Mouse (Mus musculus) embryo, embryonic 9.5 days (tissue): ENCODE results near the gene Spata2l.
"Not testable (repeated sequence)": the region's sequence is repeated elsewhere in the genome, so short reads cannot be mapped to it uniquely, and the experiment has no call there.

Experiments
- DNase-seq: peaks from one replicate; pipeline ENCODE4 v3.0.0-alpha.2; 2017; ENCODE audit errors: extremely low spot score

The Spata2l gene

DNA sequence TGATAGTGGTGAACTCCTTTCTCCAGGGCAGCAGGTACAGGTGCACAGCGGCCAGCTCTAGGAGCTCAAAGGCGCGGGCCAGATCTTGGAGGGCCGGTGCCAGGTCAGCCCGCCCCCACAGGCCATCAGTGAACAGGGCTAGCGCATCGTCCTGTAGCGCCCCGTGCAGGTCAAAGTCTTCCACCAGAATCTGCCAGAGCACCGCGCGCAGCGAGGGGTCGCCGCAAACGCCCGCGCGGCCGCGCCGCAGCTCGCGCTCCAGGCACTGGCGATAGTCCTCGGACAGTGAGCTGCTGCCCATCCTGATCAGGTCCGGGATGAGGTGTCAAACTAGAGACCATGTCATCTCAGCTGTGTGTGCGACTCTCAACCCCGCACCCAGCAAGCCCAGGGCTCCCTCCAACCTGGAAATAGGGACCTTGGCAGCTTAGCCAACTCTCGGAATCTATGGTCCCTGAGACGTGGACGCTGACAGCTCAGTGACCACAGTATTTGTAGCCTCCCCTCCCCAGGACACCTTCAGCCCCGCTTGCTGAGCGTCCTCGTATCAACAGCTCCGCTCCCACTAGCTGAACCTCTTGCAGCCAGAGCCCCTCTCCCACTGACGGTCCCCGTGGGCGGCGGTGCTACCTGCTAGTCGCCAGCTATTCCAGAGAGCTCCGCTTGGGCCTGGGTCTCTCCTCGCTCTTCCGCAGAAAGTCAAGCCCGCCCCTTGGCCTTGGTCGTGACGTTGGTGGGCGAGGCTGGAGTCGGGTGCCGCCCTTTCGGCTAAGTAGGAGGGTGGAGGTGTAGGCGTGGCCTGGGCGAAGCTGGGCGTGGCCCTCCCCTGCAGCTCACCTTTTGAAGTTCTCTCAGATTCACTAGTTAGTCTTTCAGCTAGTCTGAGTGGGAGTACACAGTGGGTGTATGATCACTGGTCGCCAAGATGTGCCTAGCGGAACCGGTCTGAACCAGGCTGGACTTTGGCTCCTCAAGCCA lies at the start of gene Spata2l:
Gene Spata2l (minus strand): TSS at position 714 of the 978 bp plus-strand sequence.
- DNase-seq: peak; percentile 88

DNA sequence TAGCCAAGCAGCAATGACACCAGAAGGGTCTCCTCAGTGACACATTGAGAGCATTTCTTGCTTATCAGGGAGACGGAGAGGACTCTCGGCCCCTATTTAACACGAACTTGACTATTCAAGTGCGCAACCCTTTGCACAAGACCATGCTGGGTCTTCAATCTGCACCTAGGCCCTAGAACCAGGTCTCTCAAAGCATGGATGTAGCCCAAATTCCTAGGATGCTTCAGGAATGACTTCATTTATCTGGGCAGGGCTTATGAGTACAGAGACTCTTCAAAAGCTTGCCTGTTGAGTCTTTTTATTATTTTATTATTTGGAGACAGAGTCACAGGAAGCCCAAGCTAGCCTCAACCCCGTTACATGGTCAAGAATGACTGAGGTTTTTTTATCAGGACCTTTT lies 48.5 kb upstream of the Spata2l start:
- no peak for DNase-seq

- DNase-seq: no peak
Measured at GRCm38 (mm10) chr8:123283991-123284390, 48.0 kb upstream of the Spata2l start.

GRCm38 (mm10) chr8:123282994-123283393 lies 47.0 kb upstream of the Spata2l start:
- DNase-seq: not testable (repeated sequence)

DNA sequence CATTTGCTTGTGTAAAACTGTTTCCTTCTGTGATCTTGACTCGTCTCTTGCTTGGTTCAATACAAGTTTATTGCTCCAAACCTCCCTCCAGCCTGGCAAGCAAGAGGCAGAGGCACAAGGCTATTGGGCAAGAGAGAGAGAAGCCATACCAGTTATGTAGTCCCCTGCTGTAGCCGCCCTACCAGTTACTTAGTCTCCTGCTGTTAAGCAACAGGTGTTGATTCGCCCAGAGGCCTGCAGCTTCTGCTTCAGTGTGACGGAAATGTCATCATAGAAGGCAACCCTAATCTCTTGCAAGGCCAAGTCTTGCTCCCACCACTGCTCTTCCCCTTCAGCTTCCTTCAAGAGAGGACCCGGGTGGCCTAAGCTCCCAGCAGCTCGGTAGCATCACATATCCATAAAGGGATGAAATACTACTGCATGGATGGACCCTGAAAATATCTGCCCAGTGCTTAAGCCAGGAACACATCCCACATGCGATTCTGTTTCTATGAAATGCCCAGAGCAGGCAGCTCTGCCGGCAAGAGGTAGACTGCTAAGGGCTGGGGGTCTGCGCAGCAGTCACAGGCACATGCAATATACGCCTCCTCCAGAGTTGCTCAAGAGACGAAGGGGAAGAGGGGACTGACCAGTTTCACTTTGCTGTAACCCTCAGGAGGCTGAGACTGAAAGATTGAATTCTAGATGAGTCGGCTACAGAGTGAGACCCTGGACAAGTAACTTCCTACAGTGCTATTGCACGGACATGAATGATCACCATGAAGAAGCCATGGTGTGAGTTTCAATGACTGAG lies 44.5 kb upstream of the Spata2l start:
- DNase-seq: no peak

- no peak for DNase-seq
Measured at GRCm38 (mm10) chr8:123279828-123280227, 43.8 kb upstream of the Spata2l start.

DNA sequence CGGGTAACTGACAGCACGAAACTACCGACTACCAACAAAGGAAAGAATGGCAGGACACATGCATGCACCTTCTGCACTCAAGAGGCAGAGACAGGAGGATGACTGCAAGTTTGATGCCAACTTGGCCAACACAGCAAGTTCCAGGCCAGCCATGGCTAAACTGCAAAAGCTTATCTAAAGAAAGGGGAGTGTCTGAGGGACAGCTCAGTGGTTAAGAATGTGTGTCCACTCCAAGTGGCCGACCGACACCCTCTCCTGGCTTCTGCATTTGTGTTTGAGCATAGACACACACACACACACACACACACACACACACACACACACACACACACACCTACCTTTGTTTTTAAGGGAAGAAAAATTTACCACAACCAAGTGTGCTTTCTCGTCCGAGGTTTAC lies 42.4 kb upstream of the Spata2l start:
- DNase-seq: no peak

GRCm38 (mm10) chr8:123275096-123275495 lies 39.1 kb upstream of the Spata2l start:
- no peak for DNase-seq

GRCm38 (mm10) chr8:123274447-123274846 lies 38.4 kb upstream of the Spata2l start:
- no peak for DNase-seq

DNA sequence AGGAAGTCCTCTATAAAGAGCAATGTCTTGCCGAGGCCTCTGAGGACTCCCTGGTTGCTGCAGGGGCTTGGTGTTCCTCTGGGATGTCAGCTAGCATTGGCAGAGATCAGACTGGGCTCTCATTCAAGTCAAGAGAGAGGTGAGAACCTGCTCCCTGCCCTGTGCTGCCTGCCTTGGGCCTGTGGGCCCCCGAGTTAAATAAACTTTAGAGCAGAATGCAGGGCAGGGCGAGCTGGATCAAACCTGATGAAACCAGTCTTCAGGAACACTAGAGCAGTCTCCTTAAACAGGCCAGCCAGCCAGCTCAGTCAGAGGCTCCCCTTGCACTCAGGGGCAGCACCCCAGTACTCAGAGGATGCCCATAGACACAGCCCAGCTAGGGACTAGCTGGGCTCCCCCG lies 35.9 kb upstream of the Spata2l start:
- no peak for DNase-seq

GRCm38 (mm10) chr8:123271147-123271546 lies 35.1 kb upstream of the Spata2l start:
- DNase-seq: no peak

GRCm38 (mm10) chr8:123267926-123268656 lies 32.1 kb upstream of the Spata2l start:
- no peak for DNase-seq

DNA sequence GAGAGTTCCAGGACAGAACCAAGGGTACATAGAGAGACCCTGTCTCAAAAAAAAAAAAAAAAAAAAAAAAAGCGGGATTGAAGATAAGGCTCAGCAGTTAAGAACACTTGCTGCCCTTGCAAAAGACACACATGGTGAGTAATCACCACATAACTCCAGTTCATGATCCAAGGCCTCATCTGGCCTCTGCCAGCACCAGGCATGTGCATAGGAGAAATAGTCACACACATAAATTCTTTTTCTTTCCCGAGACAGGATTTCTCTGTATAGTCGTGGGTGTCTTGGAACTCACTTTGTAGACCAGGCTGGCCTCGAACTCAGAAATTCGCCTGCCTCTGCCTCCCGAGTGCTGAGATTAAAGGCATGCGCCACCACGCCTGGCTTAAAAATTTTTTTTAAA lies 21.6 kb upstream of the Spata2l start:
- not testable (repeated sequence) for DNase-seq

- DNase-seq: no peak
Measured at GRCm38 (mm10) chr8:123257114-123257513, 21.1 kb upstream of the Spata2l start.

DNA sequence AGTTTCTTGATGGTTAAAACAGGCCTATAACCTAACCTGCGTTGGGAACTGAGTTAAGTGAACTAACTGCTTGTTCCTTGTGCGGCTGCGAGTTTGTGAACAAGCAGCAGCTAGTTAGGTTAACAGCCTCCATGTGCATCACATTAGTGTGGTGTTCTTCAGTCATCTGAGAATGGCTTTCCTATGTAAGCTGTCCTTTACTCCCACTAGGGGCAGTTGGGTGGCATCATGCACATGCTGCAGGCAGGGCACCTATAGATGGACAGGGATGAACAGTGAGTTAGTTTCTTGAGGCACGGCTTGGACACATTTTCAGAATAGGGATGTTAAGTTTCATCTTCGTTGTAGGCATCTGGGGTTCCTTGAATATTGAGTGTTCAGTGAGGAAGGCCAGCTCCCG lies 19.1 kb upstream of the Spata2l start:
- no peak for DNase-seq

- peak; percentile 89 for DNase-seq
Measured at GRCm38 (mm10) chr8:123254099-123254885, 18.3 kb upstream of the Spata2l start, which contains the start of the genes Zfp276 and Vps9d1. Zfp276 (plus strand) TSS chr8:123254195. Vps9d1 (minus strand) TSS chr8:123254348.

DNA sequence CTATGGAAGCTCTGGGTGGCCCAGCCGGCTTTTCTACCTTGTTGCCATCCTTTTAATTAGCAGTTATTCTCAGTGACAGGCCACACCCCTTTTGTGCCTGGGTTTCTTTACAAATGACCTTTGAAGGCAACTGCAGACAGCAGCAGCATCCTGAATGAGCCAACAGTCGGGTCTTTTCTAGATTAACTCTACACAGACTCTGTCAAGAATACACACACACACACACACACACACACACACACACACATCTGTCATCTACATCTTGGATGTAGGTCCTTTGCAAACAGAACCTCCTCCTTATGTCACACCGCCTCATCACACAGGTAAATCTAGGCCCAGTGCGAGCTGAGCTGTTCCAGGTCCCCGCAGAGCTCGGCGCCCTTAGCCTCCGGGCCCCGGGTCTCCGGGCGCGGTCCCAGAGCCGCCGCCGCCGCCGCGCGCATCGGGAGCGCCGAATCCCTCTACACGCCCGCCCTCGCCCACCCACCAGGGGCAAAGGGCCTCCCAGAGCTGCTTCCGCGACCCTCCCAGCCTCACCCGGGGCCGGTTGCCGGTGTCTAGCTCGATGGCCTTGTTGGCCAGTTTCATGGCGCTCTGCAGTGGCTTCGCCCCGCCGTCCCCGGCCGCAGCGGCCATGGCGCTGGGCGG lies 17.5 kb upstream of the Spata2l start:
- no peak for DNase-seq

GRCm38 (mm10) chr8:123252925-123253324 lies 16.9 kb upstream of the Spata2l start:
- DNase-seq: no peak

GRCm38 (mm10) chr8:123250940-123251339 lies 14.9 kb upstream of the Spata2l start:
- no peak for DNase-seq

DNA sequence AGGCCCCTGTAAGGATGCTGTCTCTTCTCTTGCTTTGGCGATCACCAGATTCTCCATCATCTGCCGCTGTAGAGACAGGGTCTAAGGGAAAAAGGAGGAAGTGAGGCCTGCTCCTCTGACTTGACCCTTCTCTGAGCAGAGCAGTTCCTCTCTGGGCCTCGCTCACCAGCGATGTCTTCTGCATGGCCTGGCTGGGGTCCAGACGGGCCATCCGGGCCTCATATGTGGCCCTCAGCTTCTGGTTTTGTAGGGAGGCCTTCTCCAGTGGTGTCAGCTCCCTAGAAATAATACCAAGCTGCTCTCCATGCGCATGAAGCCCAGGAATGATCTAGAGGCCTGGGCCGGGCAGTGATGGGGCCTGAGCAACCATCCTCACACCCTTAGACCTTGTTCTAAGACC lies 12.6 kb upstream of the Spata2l start:
- no peak for DNase-seq
